8 mouse cellular contexts compared by ENCODE assay signal in genomic region chr10:94514506-94515178, GRCm38 (mm10).
DNase-seq lines count a peak whose midpoint lies in the region; ATAC-seq lines count a peak whose summit lies in the region.

No protein-coding gene starts in this region.

- peak; percentile 79 for ATAC-seq in embryonic facial prominence, embryonic 12.5 days (ENCODE audit: insufficient number of reproducible peaks, insufficient read depth, low FRiP score, low TSS enrichment)
- ATAC-seq in limb, embryonic 15.5 days (ENCODE audit: insufficient number of reproducible peaks, low FRiP score, low TSS enrichment, low read depth): peak; percentile 79
- peak; percentile 86 for ATAC-seq in midbrain, embryonic 16.5 days

- peak overlapping the region; percentile 71 for H3K4me3 ChIP-seq in embryonic facial prominence, embryonic 12.5 days
- H3K4me3 ChIP-seq in heart, embryonic 10.5 days: peak overlapping the region; percentile 93
- H3K4me3 ChIP-seq in limb, embryonic 15.5 days: peak overlapping the region; percentile 78
- H3K4me3 ChIP-seq in midbrain, embryonic 16.5 days (ENCODE audit: low read depth, low read length): peak overlapping the region; percentile 83

- H3K36me3 ChIP-seq in embryonic facial prominence, embryonic 12.5 days: no peaks in the 10 kb centered on the region
- H3K36me3 ChIP-seq in heart, embryonic 10.5 days: no peaks in the 10 kb centered on the region
- no peaks in the 10 kb centered on the region for H3K36me3 ChIP-seq in limb, embryonic 15.5 days
- no peaks in the 10 kb centered on the region for H3K36me3 ChIP-seq in midbrain, embryonic 16.5 days (ENCODE audit: control insufficient read depth, insufficient read depth, low read length)

- peaks cover 9% of the 10 kb centered on the region; the same call in 1 of the 2 replicates for H3K4me1 ChIP-seq in embryonic facial prominence, embryonic 12.5 days
- H3K4me1 ChIP-seq in heart, embryonic 10.5 days: peaks cover 37% of the 10 kb centered on the region
- peaks cover 19% of the 10 kb centered on the region for H3K4me1 ChIP-seq in limb, embryonic 15.5 days
- peaks cover 23% of the 10 kb centered on the region for H3K4me1 ChIP-seq in midbrain, embryonic 16.5 days (ENCODE audit: control insufficient read depth, insufficient read depth, low read length)

- H3K4me2 ChIP-seq in embryonic facial prominence, embryonic 12.5 days (replicated peaks): peak overlapping the region; percentile 94
- peak overlapping the region; percentile 89 for H3K4me2 ChIP-seq in limb, embryonic 15.5 days
- H3K4me2 ChIP-seq in midbrain, embryonic 16.5 days (ENCODE audit: low read length): peak overlapping the region; percentile 96

- under 1% methylated on average over 65 of the region's 71 CpGs for WGBS in embryonic facial prominence, embryonic 12.5 days
- under 1% methylated on average over 70 of the region's 71 CpGs for WGBS in heart, embryonic 10.5 days
- under 1% methylated on average over 68 of the region's 71 CpGs for WGBS in limb, embryonic 15.5 days
- under 1% methylated on average over 53 of the region's 71 CpGs for WGBS in midbrain, embryonic 16.5 days

- DNase-seq in urinary bladder, adult 18-20 months (ENCODE audit: low spot score in 2 of 2): peak; percentile 69 to 80
- no peak for DNase-seq in urinary bladder, postnatal 10 days (ENCODE audit: low spot score)
- DNase-seq in heart, embryonic 10.5 days (ENCODE audit: low spot score): peak; percentile 77
- DNase-seq in kidney, adult 9 months: peak; percentile 69
- peak; percentile 43 to 76 for DNase-seq in spleen, postnatal 4 days (ENCODE audit: low spot score in 2 of 2)

- H3K27me3 ChIP-seq in embryonic facial prominence, embryonic 12.5 days: peaks cover 35% of the 10 kb centered on the region
- peaks cover 11% of the 10 kb centered on the region; the same call in 1 of the 2 replicates for H3K27me3 ChIP-seq in heart, embryonic 10.5 days (ENCODE audit: insufficient read depth, poor library complexity, severe bottlenecking)
- peaks cover 9% of the 10 kb centered on the region; the same call in 1 of the 2 replicates for H3K27me3 ChIP-seq in limb, embryonic 15.5 days
- H3K27me3 ChIP-seq in midbrain, embryonic 16.5 days (ENCODE audit: control insufficient read depth, insufficient read depth, low read depth, low read length): peaks cover 3% of the 10 kb centered on the region; the same call in 1 of the 2 replicates

- H3K9me3 ChIP-seq in embryonic facial prominence, embryonic 12.5 days: no peaks in the 10 kb centered on the region
- no peaks in the 10 kb centered on the region for H3K9me3 ChIP-seq in heart, embryonic 10.5 days
- no peaks in the 10 kb centered on the region for H3K9me3 ChIP-seq in limb, embryonic 15.5 days
- H3K9me3 ChIP-seq in midbrain, embryonic 16.5 days (replicated peaks; ENCODE audit: control insufficient read depth, low read length, poor library complexity, severe bottlenecking): no peaks in the 10 kb centered on the region

- H3K27ac ChIP-seq in embryonic facial prominence, embryonic 12.5 days: peak overlapping the region; percentile 55; the same call in 1 of the 2 replicates
- peak overlapping the region; percentile 94 for H3K27ac ChIP-seq in heart, embryonic 10.5 days
- H3K27ac ChIP-seq in limb, embryonic 15.5 days: peak overlapping the region; percentile 90
- peak overlapping the region; percentile 78 for H3K27ac ChIP-seq in midbrain, embryonic 16.5 days (ENCODE audit: low read length)

- peak overlapping the region; percentile 77 for H3K9ac ChIP-seq in embryonic facial prominence, embryonic 12.5 days
- H3K9ac ChIP-seq in limb, embryonic 15.5 days: peak overlapping the region; percentile 68
- H3K9ac ChIP-seq in midbrain, embryonic 16.5 days (ENCODE audit: low read depth, low read length): peak overlapping the region; percentile 73
